Mouse (Mus musculus): ENCODE results near the gene Os9.
"Not testable (repeated sequence)": the region's sequence is repeated elsewhere in the genome, so short reads cannot be mapped to it uniquely, and the experiment has no call there.

Os9 gene

DNA sequence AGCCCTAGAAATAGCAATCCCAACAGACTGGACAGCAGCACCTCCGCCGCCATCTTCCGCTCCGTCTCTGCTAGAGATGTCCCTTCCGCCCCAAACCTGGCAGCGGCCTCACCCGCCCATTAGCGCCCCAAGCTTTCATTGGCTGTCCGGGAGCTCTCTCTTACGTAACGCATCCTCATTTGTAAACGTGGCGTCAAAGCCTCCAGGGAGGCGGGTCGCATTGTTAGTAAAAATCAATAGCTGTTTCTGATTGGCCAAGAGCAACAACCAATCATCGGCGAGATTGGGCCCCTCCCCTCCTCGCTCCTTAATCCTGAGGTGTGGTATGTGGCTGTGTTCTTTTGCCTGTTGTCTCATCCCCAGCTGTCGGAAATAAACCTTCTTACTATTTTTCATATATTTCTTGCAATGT is at the start of gene Os9:
Gene Os9, minus strand, starts transcription at position 66 of the 412 bp plus-strand sequence.
- peak; percentile 97 for DNase-seq (ENCODE audit: low read depth)

DNA sequence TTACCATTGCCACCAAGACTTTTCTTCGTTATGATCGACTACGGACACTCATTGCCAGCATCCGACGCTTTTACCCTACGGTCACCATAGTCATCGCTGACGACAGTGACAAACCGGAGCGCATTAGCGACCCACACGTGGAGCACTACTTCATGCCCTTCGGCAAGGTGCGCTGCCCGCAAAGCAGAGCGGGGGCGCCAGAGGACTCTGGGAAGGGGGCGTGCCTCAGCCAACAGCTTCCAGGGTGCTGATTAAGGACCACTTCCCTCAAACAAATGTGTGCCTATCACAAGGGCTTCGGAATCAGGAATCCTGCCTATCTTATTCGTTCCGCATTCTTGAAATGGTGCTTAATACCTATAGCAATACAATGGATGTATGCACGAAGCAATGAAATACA is 49.1 kb upstream of the Os9 start:
- no peak for DNase-seq (ENCODE audit: low read depth)

DNA sequence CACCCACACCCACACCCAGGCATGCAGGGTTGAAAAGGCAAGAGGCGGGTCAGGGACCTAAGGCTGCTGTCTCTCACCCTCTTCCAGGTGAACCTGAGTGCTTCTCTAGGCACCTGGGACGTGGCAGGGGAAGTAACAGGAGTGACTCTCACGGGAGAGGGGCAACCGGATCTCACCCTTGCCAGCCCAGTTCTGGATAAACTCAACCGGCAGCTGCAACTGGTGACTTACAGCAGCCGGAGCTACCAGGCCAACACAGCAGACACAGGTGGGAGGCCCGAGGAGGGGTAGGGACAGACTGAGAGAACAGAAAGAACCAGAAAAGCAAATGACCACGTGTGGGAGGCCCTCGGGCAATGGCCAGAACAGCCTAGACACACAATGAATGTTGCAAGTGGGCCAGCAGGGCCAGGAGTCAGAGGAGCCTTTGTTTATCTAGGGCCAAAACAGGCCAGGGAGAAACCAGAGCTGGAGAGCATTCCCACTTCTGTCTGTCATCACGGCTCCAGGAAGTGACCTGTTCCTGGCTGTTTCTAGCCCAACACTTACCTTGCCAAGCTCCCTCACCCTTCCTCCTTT is 46.8 kb upstream of the Os9 start:
- DNase-seq (ENCODE audit: low read depth), result no peak

DNA sequence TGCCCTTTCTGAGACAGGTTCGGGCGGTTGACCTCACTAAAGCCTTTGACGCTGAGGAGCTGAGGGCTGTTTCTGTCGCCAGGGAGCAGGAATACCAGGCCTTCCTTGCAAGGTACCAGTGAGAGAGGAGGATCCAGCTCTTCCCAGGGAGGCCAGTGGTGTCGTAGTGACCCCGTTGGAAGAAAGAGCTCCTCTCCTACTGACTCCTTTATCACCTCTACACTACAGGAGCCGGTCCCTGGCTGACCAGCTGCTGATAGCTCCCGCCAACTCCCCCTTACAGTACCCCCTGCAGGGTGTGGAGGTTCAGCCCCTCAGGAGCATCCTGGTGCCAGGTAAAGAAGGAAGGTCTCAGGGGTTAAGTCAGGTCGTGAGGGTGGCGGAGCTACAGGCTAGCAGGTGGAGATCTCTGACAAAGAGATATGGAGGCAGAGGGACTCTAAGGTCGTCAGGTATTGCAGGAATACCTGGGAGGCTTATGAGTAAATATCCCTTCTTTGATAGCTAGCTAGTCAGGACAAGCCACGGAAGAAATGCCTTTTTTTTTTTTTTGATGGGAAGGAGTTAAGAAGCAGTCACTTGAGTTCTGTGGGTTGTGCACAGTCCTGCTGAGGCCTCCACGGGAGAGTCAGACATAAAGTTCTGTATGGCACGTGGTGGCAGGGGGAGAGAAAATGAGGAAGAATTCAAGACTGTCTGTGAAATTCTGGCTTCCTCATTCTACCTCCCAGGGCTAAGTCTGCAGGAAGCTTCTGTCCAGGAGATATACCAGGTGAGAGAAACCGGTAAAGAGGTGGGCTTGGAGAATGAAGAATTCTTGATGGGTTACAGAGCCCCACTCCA is 46.1 kb upstream of the Os9 start:
- no peak for DNase-seq (ENCODE audit: low read depth)

DNA sequence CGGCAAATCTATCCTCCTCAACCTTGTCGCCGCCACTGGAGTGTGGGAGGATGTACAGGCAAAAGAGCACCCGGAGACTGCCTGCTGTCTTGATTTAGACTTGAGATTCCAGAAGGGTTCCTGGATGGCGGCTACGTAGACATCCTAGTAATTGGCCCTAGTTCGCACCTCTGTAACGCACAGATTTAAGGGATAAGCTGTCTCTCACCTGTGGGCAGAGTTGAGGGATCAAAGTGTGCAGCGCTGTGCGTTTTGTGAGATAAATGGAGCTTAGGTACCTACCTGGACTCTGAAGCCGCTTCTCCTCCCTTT is 45.4 kb upstream of the Os9 start:
- DNase-seq (ENCODE audit: low read depth), result no peak

DNA sequence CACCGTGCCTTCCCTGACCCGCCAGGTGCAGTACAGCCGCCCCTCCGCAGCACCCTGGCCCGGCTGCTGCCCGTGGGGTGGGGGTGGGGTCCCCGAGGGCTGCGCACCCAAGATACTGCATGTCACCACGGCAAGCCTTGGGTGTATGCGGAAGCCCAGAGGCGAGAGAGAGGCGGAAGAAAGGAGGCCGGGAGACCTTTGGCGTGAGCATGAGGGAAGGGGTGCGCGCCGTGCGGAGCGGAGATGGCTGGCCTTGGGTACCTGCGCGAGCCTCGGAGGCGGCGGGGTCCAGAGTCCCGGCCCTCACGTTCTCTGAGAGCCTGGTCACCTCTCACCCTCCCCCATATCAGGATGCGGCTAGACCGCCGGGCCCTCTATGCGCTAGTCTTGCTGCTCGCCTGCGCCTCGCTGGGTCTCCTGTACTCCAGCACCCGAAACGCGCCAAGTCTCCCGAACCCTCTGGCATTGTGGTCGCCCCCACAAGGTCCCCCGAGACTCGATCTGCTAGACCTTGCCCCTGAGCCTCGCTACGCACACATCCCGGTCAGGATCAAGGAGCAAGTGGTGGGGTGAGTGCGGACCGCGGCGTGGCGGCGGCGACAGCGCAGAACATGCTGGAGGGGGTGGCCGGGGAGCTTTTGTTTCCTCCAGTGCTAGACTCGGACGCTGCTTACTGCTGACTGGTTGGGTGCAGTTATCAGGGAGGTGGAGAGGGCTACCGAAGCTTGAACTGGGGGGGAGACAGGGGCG is 44.9 kb upstream of the Os9 start:
- no peak for DNase-seq (ENCODE audit: low read depth)

DNA sequence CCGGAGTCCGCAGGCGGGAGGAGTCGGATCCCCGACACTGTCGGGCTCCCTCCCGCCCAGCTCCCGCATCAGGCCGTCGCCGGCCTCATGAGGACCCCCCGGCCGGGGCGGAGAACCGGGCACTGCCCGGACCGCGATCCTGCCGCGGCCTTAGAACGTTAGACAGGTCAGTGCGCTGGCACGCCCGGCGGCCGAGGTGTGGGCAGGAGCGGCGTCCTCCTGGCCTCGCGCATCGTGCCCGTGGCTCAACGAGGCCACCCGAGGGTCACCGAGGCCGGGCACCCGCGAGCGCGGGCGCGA is 44.4 kb upstream of the Os9 start:
- peak; percentile 42 for DNase-seq (ENCODE audit: low read depth)

DNA sequence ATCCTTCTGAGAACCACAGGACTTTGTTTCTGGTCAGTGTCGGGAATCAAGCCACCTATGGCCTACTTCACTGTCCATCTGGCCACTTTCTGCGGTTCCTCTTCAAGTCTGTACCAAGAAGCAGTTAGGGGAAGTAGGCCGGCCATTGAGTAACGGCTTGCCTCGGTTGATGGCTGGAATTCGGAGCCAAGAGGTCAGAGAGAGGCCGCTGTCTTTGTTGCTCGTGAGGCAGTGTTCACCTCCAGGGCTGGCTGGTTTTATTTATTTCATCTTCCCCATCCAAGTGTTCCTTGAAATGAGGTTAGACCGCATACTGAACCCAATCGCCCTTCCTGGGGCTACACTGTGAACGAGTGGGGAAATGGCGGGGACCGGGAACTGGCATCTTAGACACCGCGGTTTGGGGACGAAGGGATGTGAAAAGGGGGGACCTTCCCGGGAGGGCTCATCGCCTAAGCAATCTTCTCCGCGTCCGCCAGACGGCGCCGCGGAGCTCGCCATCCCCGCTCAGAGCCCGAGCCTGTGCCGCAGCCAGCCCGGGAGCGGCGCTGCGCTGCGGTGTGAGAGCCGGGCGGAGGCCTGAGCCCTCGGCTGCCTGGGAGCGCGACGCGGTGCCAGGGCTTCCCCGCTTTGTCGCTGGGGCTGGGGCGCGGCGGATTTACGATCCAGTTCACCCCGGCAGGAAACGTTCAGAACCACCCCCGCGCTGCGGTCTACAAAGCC is 43.9 kb upstream of the Os9 start, which contains the start of gene B4galnt1:
Gene B4galnt1, plus strand, starts transcription at position 595 of the 723 bp plus-strand sequence.
- DNase-seq (ENCODE audit: low read depth), result peak; percentile 70

DNA sequence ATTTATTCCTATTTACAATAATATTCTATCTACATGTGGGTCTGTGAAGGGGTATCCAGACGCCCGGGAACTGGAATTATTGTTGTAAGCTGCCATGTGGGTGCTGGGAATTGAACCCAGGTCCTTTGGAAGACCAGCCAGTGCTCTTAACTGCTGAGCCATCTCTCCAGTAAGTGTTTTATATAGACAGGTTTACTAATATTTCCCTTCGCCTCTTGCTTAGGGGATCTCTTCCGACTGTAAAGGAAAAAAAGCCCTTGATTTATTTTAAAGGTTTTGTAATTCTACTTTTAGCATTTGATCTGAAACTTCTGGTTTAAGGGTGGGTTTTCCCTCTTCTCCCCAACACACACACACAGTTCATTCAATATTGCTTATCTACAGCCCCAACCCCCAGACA is 43.3 kb upstream of the Os9 start:
- DNase-seq (ENCODE audit: low read depth), result no peak

DNA sequence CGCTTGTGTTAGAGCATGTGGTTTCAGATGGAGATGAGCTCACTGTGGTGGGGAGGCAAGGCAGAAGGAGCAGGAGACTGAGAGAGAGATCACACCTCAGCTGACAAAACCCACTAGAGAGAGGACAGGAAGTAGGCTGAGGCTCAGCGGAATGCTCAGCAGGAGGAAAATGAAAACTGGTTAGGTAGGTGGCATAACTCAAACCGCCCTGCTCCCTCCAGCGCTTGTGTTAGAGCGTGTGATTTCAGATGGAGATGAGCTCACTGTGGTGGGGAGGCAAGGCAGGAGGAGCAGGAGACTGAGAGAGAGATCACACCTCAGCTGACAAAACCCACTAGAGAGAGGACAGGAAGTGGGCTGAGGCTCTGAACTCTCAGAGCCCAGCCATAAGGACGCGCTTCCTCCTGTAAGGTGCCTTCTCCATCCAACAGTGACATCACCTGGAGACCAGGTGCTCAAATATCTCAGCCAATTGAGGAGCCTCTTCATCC is 41.9 kb upstream of the Os9 start:
- not testable (repeated sequence) for DNase-seq (ENCODE audit: low read depth)

DNA sequence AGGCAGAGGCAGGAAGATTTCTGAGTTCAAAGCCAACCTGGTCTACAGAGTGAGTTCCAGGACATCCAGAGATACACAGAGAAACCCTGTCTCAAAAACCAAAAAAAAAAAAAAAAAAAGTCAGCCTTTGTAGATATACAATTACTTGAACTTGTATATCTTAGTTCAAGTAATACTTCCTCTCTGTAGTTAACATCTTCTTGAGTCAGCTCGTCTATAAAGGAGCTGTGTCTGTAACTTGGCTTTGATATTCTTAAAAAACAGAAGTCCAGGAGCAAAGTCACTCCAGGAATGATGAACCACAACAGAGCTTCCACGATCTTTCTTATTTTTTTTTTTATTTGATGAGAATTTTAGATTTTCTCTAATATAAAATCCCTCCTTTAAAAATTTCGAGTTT is 39.8 kb upstream of the Os9 start:
- no peak for DNase-seq (ENCODE audit: low read depth)

DNA sequence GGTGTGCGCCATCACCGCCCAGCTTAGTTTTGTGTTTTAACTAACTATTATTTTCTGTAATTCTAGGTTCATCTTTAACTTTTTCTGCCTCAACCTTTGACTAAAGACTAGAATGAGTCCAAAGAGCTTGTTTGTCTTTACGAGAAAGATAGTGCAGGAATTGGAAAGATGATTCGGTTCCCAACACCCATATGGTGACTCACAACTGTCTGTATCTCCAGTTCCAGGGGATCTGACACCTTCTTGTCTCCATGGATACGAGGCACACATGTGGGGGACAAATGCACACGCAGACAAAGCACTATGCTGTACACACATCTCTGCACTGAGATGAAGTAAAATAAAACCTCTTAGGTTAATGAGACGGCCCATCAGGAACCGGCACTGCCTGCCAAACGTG is 39.1 kb upstream of the Os9 start:
- no peak for DNase-seq (ENCODE audit: low read depth)

DNA sequence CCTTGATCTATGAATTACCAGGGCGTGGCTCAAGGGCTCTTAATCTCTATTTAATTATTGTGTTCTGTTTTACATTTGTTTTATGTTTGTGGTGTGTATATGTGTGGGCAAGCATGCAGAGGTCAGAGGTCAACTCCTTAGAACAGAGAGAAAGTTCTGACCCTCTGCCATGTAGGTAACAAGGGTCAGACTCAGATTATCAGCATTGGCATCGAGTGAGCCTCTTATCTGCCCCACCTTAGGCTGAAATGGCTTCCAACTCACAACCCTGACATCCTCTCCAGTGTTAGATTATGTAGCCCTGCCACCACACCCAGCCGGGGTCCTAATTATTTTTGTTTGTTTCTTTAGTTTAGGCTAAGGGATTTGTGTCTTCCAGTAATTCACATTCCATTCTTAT is 37.5 kb upstream of the Os9 start:
- DNase-seq (ENCODE audit: low read depth), result no peak

DNA sequence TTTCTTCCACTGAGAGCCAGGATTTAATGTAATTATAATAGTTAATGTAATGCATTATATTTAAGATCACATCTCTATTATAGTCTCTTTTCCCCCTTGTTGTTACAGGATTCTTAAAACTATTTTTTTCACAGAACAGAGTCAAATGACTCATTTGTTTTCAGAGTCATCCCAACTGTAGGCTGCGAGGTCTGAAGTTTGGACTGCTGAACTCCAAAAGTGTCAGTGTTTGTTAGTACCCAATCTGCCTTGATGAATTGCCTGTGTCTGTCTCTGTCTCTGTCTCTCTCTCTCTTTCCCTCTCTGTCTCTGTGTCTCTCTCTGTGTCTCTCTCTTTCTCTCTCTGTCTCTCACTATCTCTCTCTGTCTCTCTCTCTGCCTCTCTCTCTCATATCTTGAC is 35.6 kb upstream of the Os9 start:
- no peak for DNase-seq (ENCODE audit: low read depth)

DNA sequence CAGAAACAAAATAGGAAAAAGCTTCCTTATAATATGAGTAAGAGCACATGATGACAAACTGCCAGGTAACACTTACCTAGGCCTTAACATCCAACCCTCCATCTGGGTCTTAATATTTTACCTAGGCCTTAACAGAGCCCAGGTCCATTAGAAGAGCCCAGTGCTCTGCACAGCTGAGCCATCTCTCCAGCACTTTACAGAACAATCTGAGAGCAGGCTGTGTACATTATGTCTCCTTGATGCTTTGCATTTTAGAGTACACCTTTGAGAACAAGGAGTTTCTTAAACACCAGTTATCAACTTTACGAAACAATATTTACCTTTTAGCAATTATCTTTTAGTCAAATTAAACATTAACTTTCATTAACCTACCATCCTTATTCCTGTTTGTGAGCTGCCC is 35.2 kb upstream of the Os9 start:
- DNase-seq (ENCODE audit: low read depth), result no peak

DNA sequence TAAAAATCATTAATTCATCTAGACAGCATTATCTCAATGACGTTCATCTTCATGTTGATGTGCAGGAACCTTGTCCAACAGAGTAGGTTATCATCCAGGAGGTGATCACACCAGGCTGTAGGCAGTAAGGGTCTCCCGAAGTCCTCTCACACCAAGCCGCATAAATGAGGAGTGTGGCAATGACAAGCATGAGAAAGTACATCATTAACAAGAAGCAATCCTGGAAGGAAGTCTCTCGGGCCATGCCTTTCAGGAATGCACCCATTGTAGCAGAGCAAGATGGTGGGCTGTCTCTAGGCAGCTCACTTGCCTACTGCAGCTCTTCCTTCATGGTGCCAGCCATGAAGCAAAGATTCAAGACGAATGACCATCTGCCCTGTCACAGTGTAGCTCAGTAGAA is 33.7 kb upstream of the Os9 start:
- DNase-seq (ENCODE audit: low read depth), result no peak

DNA sequence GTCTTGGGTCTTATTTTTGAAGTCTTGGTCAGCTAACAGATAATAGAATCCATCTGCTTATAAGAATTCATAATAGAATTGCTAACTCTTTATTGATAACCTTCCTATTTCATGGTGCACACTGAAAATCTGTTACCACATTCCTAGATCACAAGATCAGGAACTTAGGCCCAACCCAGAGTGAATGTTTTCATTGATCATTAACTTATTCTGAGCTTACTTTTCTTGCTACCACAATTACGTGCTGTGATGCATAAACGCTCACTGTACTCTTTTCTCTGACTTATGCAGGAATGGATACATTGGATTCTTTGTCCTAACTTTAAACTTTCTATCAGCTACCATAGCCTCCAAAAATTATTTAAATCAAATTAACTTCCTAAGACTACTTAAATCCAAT is 33.3 kb upstream of the Os9 start:
- no peak for DNase-seq (ENCODE audit: low read depth)

DNA sequence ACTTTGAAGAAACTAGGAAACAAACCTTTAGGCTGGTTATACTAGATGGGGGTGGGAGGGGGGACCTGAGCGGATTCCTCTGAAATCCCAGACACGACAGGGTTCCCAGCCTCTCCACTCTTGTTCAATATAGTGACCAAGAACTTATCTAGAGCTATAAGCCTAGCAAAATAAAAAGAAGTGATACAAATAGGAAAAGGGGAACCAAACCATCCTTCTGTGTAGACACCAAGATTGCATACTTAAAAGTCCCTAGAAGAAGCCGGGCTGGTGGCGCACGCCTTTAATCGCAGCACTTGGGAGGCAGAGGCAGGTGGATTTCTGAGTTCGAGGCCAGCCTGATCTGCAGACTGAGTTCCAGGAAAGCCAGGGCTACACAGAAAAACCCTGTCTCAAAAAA is 32.4 kb upstream of the Os9 start:
- DNase-seq (ENCODE audit: low read depth), result no peak

DNA sequence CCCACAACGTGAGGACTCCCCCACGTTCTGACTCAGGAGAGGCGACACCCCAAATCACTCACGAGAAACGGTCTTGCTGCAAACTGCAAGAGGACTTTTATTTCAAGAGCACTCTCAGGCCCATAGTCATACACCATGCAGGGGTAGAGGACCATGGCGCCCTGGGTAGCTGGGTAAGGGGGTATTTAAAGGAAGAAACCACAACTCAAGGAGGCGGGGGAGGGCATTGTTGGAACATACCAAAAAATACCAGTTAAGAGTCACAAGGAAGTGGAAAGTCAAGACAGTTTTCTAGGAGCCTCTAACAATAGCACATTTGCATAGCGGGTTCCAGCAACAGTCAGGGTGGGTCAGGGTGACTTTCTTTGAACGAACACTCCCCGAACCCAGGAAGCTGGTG is 31.6 kb upstream of the Os9 start:
- DNase-seq (ENCODE audit: low read depth), result not testable (repeated sequence)

DNA sequence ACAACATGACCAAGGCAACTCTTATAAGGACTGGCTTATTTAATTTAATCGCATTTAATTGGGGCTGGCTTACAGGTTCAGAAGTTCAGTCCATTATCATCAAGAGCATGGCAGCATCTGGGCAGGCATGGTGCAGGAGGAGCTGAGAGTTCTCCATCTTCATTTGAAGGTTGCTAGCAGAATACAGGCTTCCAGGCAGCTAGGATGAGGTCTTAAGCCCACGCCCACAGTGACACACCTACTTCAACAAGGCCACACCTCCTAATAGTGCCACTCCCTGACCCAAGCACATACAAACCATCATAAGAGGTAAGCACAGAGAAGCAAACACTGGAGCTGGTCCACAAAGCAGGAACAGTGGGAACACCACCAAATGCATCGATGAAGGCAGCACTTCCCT is 30.3 kb upstream of the Os9 start:
- not testable (repeated sequence) for DNase-seq (ENCODE audit: low read depth)

DNA sequence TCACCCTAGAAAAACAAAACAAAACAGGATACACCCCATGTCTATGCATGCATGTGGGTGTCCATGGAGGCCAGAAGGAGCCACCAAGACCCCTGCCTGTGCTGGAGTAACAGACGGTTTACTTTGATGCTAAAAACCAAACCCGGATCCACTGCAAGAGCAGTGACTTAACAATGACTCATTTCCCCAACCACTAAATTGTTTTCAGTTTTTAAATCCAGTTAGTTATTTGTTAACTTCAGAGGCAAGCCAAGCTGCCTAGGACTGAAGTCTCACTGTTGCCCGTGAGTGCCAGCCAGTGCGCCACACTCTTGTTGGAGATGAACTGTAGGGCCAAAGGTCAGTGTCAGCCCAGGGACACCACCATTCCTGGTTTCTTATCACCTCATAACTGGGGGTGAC is 29.5 kb upstream of the Os9 start:
- no peak for DNase-seq (ENCODE audit: low read depth)

DNA sequence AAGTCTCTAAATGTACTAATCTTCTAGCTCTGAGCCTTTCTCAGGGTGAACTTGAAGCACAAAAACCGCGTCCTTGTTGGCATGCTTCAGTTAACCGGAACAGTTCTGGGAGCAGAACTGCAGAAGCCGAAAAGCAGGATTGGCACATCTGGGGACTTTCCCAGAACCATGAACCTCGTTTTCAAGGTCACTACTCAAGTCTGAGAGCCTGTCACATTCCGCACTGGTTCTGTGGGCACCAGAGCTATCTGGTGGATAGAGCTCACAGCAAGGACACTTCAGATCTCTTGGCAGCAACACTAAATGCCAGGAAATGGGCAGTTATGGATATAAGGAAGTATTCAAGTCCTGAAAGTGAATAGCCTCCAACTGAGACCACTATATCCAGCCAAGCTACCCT is 26.2 kb upstream of the Os9 start:
- no peak for DNase-seq (ENCODE audit: low read depth)

DNA sequence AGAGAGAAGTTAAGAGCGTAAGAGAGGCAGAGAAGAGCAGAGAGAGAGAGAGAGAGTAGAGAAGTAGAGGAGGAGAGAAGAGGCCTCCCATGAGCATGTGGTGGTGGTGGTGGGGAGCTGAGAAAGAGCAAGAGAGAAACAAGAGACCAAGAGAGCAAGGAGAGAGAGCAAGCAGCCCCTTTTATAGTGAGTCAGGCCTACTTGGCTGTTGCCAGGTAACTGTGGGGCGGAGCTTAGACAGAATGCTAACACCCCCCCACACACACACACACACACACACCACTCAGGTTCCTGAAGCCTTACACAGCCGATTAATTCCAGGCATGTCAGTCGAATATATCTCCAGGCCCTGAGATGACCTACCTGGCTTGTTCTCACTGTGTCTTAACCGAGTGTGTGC is 24.4 kb upstream of the Os9 start:
- no peak for DNase-seq (ENCODE audit: low read depth)

All from c-Kit-positive CD71-negative TER-119-negative erythroid progenitor cells, embryonic 14.5 days (primary cell).